Mouse (Mus musculus) spleen, adult 2 months (tissue): ENCODE data around the gene Brms1.

Experiments used
- CTCF ChIP-seq: fragments of 200-500 bp; IDR thresholded peaks from 2 replicates; pipeline ENCODE4 v1.5.1; 2011; ENCODE audit warnings: mild to moderate bottlenecking, inconsistent platforms; ENCODE audit not compliant: insufficient read depth, insufficient read length, insufficient replicate concordance; ENCODE audit errors: extremely low read depth
- POLR2A ChIP-seq: fragments of 200-500 bp; IDR thresholded peaks from 2 replicates; pipeline ENCODE4 v1.6.1; 2011; ENCODE audit warnings: low read depth, low read length, inconsistent platforms

DNA sequence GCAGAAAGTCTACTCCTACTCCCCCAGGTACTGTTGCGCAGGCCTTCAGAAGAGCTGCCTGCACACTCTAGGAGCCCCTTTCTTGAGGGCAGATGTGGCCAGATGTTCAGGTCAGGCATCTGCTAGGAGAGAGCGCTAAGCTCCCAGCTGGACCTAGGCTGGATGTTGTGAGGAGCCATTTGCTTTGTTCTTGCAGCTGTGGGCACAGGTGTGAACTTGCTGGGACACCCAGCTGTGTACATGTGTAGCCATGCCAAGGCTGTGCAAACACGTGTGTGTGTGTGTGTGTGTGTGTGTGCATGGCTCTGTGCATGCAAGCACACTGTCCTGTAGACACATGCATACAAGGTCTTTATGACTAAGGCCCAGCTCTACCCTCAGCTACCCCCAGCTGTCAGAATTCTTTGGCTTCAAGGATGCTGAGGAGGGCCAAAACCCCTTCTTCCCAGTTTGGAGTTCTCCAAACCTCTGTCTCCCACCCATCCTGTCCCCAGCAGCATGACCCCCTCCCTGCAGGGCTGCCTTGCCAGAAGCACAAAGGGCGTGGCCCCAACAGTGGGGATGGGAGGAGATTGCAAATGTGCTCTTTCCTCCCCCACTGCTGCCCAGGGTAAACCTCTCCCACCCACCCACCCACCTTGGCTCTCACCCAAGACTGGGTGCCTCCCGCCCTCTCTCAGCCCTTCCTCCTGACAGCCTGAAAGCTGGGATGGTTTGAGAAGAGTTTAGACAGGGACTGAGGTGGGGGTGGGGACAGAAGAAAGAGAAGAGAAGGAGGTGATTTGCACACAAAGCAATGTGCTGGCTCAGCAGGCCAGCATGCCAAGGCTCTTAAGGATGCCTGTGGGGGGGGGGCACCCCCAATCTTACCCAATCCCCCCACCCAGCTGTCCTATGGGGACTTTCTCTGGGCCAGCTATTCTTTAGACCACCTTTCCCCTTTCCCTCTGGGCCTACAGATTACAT lies 19.5 kb downstream of the Brms1 start:
- TF ChIP-seq POLR2A (no peak), CTCF (no peak)
